Mouse (Mus musculus) hematopoietic stem cell, adult 5-6 weeks (primary cell): ENCODE data around the gene Slc25a26. TPM values are rescaled to one million over a fixed set of nuclear protein-coding genes. Genes with fewer than 3 reads are reported as not detected.

Source experiments
- ATAC-seq, 2 experiments: fragments of 125-278 bp in 1 of 2; replicated peaks in 1 of 2; 2 replicates each; pipeline ENCODE4 v1.8.0; 2016 to 2017; ENCODE audit warnings: inconsistent platforms in 2 of 2, mild to moderate bottlenecking in 2 of 2, moderate number of reproducible peaks in 2 of 2, low read depth in 1 of 2, moderate TSS enrichment in 1 of 2; ENCODE audit not compliant: low FRiP score in 2 of 2, poor library complexity in 2 of 2, severe bottlenecking in 2 of 2, insufficient read depth in 1 of 2, low TSS enrichment in 1 of 2
- total RNA-seq: library from RNA; stranded (forward); fragments of 172-1452, 232-1000 nt; gene quantifications from 2 replicates; pipeline ENCODE4 v1.2.3, GENCODE M21; 2017

The Slc25a26 gene
- total RNA-seq, 1 experiment from 2014 or later = 5.3 TPM

DNA sequence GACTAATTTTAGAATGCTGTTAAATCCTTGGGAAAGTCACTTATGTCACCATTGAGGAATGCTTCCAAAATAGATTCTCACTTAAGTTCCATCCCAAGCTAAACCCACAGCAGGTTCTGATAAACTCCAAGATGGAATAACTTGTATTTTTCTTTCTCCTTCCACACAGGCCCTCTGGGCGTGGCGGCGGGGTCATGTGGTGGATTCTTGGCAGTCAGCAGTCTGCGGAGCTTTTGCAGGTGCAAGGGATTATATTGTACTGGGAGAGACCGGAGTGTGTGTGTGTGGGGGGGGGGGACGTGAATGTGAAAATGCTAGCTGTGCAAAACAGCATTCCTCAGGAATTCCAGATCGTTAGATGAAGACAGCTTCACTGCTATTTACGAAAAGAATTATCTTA, 92.1 kb downstream of the Slc25a26 start:
- ATAC-seq = no peak

DNA sequence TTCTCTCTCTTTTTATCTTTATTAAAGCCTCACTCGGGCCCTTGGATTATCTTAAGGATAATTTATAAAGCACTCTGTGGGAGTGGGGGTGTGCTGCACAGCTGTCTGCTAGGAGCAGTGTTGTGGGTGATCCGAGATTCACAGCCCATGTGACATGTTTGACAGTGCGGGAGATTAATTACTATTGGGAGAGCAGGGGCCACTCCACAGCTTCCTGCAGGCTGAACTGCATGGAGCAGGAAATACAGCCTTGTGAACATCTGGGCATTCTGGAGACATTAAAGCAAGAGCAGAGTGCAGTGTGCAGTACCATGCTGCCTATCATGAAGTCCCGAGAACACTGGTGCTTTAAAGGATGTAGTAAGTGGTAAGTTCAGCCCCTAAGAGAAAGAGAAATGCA, 92.6 kb downstream of the Slc25a26 start:
- no peak for ATAC-seq

DNA sequence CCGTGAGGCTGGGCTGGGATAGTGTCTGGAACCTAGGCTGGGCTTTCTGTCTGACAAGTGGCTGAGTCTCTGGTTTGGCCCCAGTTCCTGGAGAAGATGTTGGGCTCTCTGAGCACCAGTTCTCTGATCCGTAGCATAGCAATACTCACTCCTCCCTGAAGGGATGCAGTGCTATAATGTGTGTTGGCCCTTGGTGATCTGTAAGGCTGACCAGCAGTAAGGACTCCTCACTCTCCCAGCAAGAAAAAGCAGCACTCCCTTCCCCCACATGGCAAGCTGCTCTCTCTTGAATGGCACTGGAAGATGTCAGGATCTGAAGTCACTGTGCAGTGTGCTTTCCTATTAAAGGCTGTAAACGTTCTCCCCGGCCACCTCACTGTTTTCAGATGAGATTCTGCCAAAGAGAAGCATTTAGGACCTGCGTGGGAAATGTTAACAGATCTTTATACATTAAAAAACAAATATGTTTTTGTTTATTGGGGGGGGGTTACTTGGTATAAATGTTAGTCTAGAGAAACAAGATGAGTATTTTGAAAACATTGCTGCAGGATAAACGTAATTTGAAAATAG, 94.0 kb downstream of the Slc25a26 start:
- ATAC-seq = no peak

DNA sequence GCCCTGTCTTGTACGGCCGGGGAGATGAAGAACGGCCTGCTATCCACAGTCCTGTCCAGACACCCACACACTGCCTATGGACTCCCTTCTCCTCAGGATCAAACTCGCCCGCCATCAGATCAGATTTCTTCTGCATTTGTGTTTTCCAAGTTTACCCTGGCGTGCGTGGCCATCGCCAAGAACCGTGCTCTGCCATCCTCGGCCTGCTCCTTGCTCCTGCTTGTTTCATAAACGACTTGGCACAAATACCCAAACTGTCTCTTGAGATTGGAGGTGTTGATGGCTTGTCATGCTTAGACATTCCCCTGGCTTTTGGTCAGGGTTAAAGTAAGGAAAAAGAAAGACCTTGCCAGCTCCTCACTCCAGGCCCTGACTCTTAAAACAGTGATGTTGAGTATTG, 94.6 kb downstream of the Slc25a26 start:
- ATAC-seq = no peak

DNA sequence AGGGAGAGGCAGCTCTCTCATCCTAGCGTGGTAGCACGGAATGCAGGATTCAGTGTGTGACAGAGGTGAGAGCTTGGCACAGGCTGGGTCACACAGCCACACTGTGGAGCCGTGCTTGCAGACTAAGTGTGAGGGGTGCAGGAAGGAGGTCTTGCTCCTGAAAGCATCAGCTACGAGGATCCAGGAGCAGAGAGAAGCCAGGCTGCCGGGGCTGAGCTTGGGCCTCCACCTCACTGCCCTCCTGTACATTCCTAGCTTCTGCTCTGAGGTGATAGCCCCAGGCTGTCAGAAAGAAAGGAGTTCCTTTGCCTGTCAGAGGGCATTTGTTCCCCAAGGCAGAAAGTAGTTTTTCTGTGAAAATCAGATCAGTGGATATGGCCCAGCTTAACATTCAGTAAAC, 95.1 kb downstream of the Slc25a26 start:
- no peak for ATAC-seq

DNA sequence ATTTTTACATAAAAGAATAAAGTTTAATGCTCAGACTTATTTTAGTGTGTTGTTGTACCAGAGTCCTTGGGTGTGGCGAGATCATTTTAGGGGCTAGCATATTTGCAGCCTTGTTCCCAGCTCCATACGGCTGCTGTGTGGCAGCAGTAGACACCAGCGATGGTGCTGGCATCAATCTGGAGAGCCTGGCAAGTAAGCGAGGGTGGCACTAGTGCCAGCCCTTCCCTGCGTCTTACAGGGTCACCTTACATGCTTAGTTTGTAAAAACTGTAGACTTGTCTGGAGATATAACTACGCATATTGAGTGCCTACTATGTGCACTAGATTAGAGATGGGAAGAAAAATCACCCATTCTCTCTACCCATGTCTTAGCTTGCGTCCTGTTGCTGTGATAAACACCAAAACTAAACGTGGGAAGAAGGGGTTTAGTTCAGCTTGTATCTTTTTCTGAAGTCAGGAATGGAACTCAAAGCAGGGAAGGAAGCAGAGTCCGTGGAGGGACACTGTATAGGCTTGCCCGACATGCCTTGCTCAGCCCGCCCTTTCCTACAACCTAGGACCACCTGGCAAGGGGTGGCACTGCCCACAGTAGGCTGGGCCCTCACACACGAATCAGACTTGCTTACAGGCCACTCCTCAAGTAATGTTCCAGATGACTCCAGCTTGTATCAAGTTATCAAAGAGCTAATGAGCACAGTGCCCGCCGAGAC, 96.1 kb downstream of the Slc25a26 start:
- no peak for ATAC-seq

DNA sequence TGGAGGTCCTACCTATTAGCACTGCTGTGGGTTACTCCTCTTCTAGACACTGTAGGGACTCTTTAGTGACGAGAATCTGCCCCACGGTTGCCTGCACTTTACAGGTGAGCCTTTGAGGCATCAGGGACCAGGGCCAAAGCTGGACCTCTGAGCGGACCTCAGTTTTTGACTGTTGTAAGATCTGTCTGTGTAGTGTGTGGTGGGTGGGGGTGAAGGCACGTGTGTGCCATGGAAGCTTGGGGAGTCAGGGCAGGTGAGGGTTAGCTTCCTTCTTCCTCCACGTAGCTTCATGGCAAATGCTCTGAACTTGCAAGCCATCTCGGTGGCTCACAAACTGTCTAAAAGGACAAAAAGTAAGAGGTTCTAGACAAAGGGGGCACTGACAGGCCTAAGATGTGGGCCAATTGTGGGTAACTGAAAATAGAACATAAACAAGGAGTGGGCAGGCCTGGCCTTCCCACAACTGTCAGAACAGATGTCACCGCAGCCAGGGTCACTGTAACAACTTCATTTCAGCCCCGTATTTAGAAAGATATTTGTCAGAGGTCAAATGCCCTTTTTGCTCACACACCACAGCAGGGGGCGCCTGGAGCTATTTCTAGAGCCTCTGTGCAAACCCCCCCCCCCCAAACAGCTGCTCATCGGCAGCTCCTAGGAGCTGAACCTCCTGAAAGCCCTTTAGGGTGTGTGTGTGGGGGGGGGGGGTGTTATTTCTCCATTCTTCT, 96.8 kb downstream of the Slc25a26 start:
- ATAC-seq = no peak

DNA sequence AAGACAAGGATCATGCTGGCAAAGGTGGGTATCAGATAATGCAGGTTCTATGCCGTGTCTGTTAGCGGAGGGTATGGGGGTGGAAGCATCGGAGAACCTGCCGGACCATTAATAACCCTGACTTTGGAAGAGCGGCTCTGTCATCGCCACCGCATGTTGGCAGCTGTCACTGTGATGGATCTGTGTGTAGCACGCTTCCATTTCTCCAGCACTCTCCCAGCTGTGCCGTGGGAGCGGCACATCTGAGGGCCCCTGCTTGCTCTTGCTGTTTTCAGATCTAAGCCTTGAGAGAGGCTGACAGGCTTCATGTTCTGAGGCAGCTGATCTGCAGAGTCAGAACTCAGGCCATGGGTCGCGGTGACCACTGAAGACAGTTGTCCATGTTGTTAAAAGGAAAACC, 98.3 kb downstream of the Slc25a26 start:
- no peak for ATAC-seq

DNA sequence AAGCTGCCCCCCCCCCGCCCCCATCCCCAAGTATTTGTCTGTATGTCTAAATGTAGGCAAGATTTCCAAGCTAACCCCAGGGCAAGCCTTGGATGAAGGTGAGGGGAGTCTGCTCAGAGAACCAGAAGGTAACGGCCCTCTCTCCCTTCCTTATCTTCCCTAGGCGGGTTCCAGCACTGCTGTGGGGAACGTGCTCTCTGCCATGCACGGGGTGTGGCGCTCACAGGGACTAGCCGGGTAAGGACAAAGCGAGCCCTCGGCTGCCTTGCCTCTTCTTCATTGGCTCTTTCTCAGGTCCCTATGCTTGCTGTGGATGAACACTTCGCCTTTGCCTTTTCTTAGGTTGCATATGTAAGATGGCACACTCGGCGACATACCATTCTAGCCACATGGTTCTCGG, 98.9 kb downstream of the Slc25a26 start:
- no peak for ATAC-seq

DNA sequence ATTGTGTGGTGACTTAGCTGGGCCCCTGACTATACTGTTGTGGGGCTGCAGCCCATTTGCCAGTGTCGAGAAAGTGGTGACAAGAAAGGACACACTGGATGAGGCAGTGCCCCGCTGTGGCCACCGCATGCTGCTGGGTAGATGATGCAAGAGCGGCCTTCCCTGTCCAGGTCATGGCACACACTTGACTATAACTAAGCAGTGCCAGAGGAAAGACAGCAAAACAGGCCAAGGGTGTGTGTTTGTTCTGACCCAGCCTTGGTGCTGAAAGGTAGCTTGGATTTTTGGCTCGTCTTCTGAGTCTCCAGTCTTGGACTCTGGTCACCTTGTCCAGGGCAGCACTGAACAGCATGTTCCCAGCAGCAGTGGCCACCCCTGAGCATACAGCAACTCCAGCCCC, 101.0 kb downstream of the Slc25a26 start:
- no peak for ATAC-seq

DNA sequence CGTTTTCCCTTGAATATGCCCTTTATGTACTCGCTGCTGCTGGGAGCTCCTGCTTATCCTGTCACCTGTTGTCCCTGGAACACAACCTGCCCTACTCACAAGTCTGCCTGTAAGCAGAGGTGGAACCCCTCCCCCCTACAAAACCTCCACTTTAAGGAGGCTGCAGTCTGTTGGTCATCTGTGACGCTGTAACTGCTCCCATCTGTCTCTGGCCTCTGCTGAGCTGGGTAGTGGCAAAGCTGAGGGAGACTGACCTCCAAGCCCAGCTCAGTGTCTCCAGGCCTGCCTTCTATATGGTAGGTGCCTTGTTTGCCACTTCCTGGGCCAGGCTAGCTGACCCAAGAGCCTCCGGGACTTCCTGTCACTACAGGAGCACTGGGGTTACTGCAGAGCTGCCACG, 101.7 kb downstream of the Slc25a26 start:
- no peak for ATAC-seq

DNA sequence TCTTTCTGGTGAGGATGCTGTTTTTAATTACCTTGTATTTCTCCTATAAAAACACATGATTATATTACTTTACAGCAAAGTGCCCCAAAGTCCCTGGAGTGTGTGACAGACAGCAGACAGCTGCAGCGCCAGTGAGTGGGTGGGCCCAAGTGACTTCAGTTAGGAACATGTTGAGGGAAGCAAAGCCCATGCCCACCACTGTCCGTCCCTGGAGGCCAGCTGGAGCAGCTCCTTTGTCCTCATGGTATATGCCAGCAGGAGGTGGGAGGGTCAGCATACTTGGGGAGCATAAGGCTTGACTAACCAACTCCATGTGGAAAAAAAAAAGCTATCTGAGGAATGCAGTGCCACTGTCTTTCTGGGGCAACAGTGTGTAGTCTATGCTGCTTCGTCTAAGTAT, 103.9 kb downstream of the Slc25a26 start:
- ATAC-seq = no peak

DNA sequence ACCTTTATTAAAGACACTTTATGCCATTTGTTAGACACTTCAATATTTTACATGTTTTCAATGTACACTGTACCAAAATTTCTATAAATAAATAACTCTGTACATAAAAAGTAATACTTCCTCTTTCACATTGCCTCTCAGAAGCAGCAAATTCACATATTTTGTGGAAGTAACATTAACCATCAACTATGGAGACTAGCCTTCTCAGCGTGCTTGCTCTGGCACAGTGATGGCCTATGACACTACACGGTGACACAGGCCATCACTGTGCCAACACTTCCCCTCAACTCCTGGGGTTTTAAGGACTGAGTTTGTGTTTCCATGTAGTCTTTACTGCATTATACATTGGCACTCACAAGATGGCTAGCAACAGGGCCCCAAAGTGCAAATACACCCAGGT, 104.4 kb downstream of the Slc25a26 start:
- ATAC-seq = peak in 1 of 2 experiments; percentile 78; a peak in 3 of 4 replicates

DNA sequence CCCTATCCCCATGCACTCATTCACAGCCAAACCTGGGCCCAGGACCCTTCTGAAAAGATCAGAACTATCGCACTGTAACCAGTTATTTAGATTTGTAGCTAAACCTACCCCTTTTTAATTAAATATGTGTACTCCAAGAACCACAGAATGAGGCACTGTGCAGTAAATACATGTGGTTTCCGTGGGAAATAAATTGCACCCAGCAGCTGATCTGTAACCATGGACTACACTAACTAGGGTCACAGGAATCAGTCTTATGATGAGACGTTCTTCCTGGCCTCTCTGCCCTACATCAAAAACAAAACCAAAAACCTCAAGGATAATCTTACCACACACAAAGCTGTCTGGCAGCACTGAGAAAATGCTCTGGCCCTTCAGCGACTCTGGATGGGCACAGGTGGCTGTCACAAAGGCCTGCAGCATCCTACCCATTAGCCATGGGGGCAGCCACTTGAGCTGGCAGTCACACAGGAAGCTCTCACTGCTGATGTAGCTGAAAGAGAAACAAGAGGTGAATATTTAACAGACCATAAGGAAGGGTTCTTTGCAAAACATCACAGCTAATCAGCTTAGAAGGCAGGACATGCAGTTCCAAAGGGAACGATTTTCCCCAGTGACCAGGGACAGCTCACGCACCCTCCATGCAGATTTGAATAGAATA, 113.2 kb downstream of the Slc25a26 start:
- no peak for ATAC-seq

DNA sequence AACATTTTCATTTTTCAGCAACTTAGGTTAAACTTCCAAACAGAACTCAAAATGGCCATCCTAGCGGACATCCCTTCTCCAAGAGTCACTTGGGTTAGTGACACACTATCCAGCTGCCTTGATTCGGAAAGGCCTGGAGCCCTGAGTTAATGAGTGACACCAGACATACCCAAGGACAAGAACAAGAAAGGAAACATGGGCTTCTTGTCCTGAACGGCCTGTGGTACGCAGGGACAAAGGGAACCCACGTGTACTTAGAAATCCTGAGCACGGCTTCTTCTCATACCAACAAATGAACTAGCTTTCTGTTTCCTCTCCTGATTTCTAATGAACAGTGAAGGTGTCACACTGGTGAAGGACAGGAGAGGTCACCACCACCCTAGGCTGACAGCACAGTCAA, 114.2 kb downstream of the Slc25a26 start:
- no peak for ATAC-seq

DNA sequence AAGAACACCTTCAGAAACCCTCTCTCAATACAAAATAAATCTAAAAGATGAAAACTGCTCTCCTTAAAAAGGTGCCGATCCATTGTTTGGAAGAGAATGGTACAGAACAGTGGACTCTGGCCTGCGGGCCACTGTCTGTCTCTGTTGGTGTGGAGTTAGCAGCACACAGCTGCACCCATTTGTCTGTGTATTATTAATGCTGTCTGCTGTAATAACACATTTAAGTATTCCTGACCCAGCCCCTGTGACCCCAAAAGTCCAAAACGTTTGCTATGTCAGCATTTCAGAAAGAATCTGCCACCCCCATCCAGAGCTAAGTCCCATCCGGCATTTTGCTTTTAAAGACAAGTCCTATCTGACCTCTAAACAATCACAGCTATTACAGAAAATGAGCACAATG, 115.8 kb downstream of the Slc25a26 start:
- ATAC-seq = no peak

DNA sequence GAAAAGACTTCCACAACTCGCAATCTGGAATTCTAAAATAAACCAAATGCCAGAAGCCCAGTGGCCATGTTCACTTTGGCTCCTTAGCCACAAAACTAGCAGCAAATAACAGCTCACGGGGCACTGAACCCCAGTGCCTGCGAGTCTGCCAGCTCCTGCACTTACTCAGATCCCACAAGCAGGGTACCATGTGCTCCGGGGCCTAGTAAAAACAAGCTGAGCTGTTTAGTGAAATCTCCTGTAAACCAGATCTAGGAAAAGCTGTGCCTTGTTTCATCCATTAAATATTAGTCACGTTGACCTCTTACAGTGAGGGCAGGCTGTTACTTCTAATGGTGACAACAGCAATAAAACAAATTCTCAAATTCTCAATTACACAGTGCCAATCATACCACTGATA, 118.5 kb downstream of the Slc25a26 start:
- ATAC-seq = no peak

DNA sequence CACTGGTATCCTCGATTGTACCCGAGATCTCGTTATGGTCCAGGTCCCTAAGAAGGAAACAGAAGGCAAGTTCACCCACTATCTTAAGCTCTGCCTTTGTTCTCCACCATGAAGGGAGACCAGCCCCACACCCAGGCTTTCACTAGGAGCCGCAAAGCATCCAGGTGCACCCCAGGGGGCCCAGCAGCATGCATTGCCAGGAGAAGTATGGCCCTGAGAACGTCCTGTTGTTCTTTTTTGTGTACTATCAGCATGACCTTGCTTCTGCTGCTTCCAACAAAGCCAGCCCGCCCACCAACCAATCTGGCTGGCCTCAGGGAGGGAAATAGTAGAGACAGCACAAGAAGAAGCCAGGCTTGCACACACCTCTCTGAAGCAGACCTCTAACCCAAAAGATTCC, 120.2 kb downstream of the Slc25a26 start:
- ATAC-seq = no peak
